Mouse (Mus musculus) Muller cell, postnatal 12 days (primary cell): ENCODE results near the gene Cep295nl.

Experiments
- DNase-seq: peaks from one replicate; pipeline ENCODE4 v3.0.0-alpha.2; 2015; ENCODE audit errors: inconsistent ontology term

Gene Cep295nl

GRCm38 (mm10) chr11:118355205-118355604, 12.9 kb upstream of the Cep295nl start:
- peak; percentile 94 for DNase-seq

- DNase-seq = peak; percentile 91
Observed at GRCm38 (mm10) chr11:118354636-118355191, 12.4 kb upstream of the Cep295nl start.

- no peak for DNase-seq
Observed at GRCm38 (mm10) chr11:118349494-118349893, 7.2 kb upstream of the Cep295nl start.

GRCm38 (mm10) chr11:118348877-118349276, 6.6 kb upstream of the Cep295nl start:
- no peak for DNase-seq

GRCm38 (mm10) chr11:118348419-118348818, 6.1 kb upstream of the Cep295nl start:
- DNase-seq = no peak

- no peak for DNase-seq
Observed at GRCm38 (mm10) chr11:118347911-118348310, 5.6 kb upstream of the Cep295nl start.

GRCm38 (mm10) chr11:118347391-118347790, 5.1 kb upstream of the Cep295nl start:
- no peak for DNase-seq

GRCm38 (mm10) chr11:118346395-118347096, 4.2 kb upstream of the Cep295nl start:
- no peak for DNase-seq

- DNase-seq = no peak
Observed at GRCm38 (mm10) chr11:118345693-118346092, 3.4 kb upstream of the Cep295nl start.

- DNase-seq = no peak
Observed at GRCm38 (mm10) chr11:118343629-118344028, 1.3 kb upstream of the Cep295nl start.

- peak; percentile 80 for DNase-seq
Observed at GRCm38 (mm10) chr11:118337491-118338168, 4.7 kb downstream of the Cep295nl start.

GRCm38 (mm10) chr11:118333431-118333830, 8.9 kb downstream of the Cep295nl start:
- no peak for DNase-seq

- DNase-seq = no peak
Observed at GRCm38 (mm10) chr11:118332376-118332775, 9.9 kb downstream of the Cep295nl start.

GRCm38 (mm10) chr11:118330777-118331176, 11.5 kb downstream of the Cep295nl start:
- no peak for DNase-seq

- DNase-seq = no peak
Observed at GRCm38 (mm10) chr11:118330361-118330760, 11.9 kb downstream of the Cep295nl start.

GRCm38 (mm10) chr11:118328947-118329346, 13.4 kb downstream of the Cep295nl start:
- DNase-seq = no peak

- DNase-seq = no peak
Observed at GRCm38 (mm10) chr11:118328511-118328910, 13.8 kb downstream of the Cep295nl start.

GRCm38 (mm10) chr11:118326991-118327971, 15.0 kb downstream of the Cep295nl start:
- DNase-seq = peak; percentile 96

- no peak for DNase-seq
Observed at GRCm38 (mm10) chr11:118326491-118326890, 15.8 kb downstream of the Cep295nl start.

GRCm38 (mm10) chr11:118324541-118324940, 17.8 kb downstream of the Cep295nl start:
- DNase-seq = no peak

GRCm38 (mm10) chr11:118323974-118324373, 18.3 kb downstream of the Cep295nl start:
- no peak for DNase-seq

- no peak for DNase-seq
Observed at GRCm38 (mm10) chr11:118322647-118323046, 19.7 kb downstream of the Cep295nl start.
